Mouse (Mus musculus) granulocyte monocyte progenitor cell, adult 5-6 weeks (primary cell): ENCODE results near the gene Tekt1. TPM values are rescaled to one million over a fixed set of nuclear protein-coding genes. Genes with fewer than 3 reads are reported as not detected.

ENCODE experiments used
- ATAC-seq: replicated peaks from 2 replicates; pipeline ENCODE4 v1.8.0; 2016; ENCODE audit warnings: mild to moderate bottlenecking, moderate TSS enrichment, inconsistent platforms; ENCODE audit not compliant: poor library complexity, severe bottlenecking
- total RNA-seq, 2 experiments: library from RNA; stranded (forward) in 1 of 2; stranded (reverse) in 1 of 2; fragments of 200-712, 200-1000 nt in 1 of 2; fragments of >200 nt in 1 of 2; fragmentation: Nextera tagmentation in 1 of 2; gene quantifications; 2 replicates each; pipeline ENCODE4 v1.2.3; 2014 to 2017

Gene Tekt1
- total RNA-seq, 2 experiments from 2014 or later: 0.15 TPM; not detected in 1

GRCm38 (mm10) chr11:72391181-72391580 is 28.9 kb upstream of the Tekt1 start:
- ATAC-seq: no peak

- ATAC-seq: no peak
These were observed 27.3 kb upstream of the Tekt1 start for GRCm38 (mm10) chr11:72389407-72390142.

- no peak for ATAC-seq
These were observed 25.9 kb upstream of the Tekt1 start for GRCm38 (mm10) chr11:72388113-72388529.

GRCm38 (mm10) chr11:72379351-72379750 is 17.1 kb upstream of the Tekt1 start:
- ATAC-seq: no peak

- ATAC-seq: no peak
These were observed 16.0 kb upstream of the Tekt1 start for GRCm38 (mm10) chr11:72378222-72378621.

GRCm38 (mm10) chr11:72376562-72376961 is 14.3 kb upstream of the Tekt1 start:
- ATAC-seq: no peak

GRCm38 (mm10) chr11:72369904-72370672 is 7.8 kb upstream of the Tekt1 start:
- ATAC-seq: no peak

- no peak for ATAC-seq
These were observed 5.9 kb upstream of the Tekt1 start for GRCm38 (mm10) chr11:72367934-72368674.

- ATAC-seq: no peak
These were observed 3.9 kb upstream of the Tekt1 start for GRCm38 (mm10) chr11:72366126-72366525.

GRCm38 (mm10) chr11:72364526-72364925 is 2.3 kb upstream of the Tekt1 start:
- peak; percentile 65 for ATAC-seq

GRCm38 (mm10) chr11:72363523-72364240 is 1.4 kb upstream of the Tekt1 start:
- peak; percentile 80 for ATAC-seq

GRCm38 (mm10) chr11:72361385-72362346 is 576 bp downstream of the Tekt1 start:
- ATAC-seq: peak; percentile 57

- peak; percentile 91 for ATAC-seq
These were observed 7.1 kb downstream of the Tekt1 start for GRCm38 (mm10) chr11:72354971-72355728.

GRCm38 (mm10) chr11:72353186-72353585 is 9.1 kb downstream of the Tekt1 start:
- ATAC-seq: no peak

GRCm38 (mm10) chr11:72352272-72352671 is 10.0 kb downstream of the Tekt1 start:
- 0 out of 2 replicates have a peak, but pooled peaks have one; percentile 32 for ATAC-seq

GRCm38 (mm10) chr11:72349652-72350051 is 12.6 kb downstream of the Tekt1 start:
- ATAC-seq: no peak

- no peak for ATAC-seq
These were observed 13.2 kb downstream of the Tekt1 start for GRCm38 (mm10) chr11:72349016-72349415.

GRCm38 (mm10) chr11:72348563-72348962 is 13.7 kb downstream of the Tekt1 start:
- ATAC-seq: no peak
